Mouse (Mus musculus) spleen, adult 2 months (tissue): ENCODE measurements around the gene Sel1l3.

Experiments used
- CTCF ChIP-seq: fragments of 200-500 bp; IDR thresholded peaks from 2 replicates; pipeline ENCODE4 v1.5.1; 2011; ENCODE audit warnings: mild to moderate bottlenecking, inconsistent platforms; ENCODE audit not compliant: insufficient read depth, insufficient read length, insufficient replicate concordance; ENCODE audit errors: extremely low read depth
- POLR2A ChIP-seq: fragments of 200-500 bp; IDR thresholded peaks from 2 replicates; pipeline ENCODE4 v1.6.1; 2011; ENCODE audit warnings: low read depth, low read length, inconsistent platforms

GRCm38 (mm10) chr5:53254821-53255220 lies 41.1 kb upstream of the Sel1l3 start:
- TF ChIP-seq POLR2A (no peak), CTCF (no peak)
